Mouse (Mus musculus): ENCODE results near the gene Pak6. TPM values are rescaled to one million over a fixed set of nuclear protein-coding genes. Genes with fewer than 3 reads are reported as not detected.

Pak6 gene
- polyA plus RNA-seq, 1 experiment = 1.9 TPM

DNA sequence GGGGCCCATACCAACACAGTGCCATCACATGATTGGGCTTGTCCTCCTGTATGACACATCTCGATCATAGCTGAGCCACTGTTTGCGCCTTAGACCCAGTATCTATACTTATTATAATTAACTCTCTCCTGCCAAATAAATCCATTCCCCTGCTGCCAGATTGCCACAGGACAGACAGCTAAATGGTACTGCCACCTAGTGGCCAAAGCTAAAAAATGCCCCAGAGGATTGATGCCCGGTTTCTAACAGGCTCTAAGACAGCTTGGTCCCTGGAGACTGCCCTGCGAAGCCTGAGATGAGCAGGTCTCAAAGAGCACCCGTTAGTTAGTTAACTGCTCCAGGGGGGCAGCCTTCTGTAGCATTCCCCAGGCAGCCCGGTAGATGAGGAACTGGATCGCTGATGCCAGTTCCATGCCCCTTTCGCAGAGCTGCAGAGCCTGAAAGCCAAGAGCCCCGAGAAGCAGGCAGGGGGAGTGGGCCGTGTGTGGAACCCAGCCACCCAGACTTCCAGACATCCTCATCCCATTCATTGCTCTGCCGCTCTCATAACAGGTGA is 32.7 kb downstream of the Pak6 start:
- WGBS = 34% methylated on average over 11 of the region's 11 CpGs
- no peak for DNase-seq (ENCODE audit: low read depth, low spot score)

GRCm38 (mm10) chr2:118696451-118697308 is 33.6 kb downstream of the Pak6 start:
- WGBS = 23% methylated on average over 21 of the region's 21 CpGs
- DNase-seq (ENCODE audit: low read depth, low spot score) = no peak

- DNase-seq (ENCODE audit: low read depth, low spot score) = no peak
- WGBS = 61% methylated on average over 5 of the region's 5 CpGs
These were observed 34.3 kb downstream of the Pak6 start for GRCm38 (mm10) chr2:118697311-118697877.

- 71% methylated on average over 7 of the region's 7 CpGs for WGBS
- no peak for DNase-seq (ENCODE audit: low read depth, low spot score)
These were observed 34.9 kb downstream of the Pak6 start for GRCm38 (mm10) chr2:118697955-118698354.

DNA sequence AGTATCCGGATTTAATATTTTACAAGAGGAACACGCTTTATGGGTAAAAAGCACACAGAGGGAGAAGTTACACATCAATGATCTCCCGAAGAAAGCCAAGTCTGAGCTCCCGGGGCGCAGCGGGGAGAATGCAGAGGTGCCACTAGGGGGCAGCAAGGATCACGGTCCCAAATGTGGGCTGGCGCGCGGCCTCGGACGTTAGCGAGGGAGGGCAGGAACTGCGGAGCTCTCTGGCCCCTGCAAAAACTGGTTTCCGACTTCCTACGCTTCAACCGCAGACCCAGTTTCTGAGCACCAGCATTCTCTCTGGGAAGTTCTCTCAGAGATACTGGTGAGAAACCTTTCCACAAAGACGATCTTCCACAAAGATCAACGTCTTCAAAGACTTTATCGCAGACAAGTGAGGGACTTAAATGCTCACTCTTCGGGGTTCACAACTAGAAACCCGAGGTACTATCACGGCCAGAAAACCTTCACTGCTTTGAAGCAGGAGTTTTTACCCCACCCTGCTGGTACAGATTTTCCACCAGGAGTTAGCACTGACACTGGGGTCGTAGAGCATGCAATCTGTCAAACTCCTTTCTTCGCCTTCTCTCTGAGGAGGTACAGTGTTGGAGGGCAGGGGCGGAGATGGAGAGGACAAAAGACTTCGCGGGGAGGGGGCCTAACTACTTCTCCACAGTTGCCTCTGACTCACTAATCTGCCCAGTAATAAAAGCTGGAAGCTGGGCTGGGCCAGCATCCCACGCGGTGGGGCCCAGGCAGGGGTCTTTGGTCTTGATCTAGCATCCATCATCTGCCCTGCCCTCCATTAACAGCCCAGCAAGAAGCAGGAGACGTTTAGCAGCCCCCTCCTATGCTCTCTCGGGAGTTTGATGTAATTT is 37.3 kb downstream of the Pak6 start:
- WGBS = 9% methylated on average over 32 of the region's 32 CpGs
- DNase-seq (ENCODE audit: low read depth, low spot score) = peak; percentile 46

DNA sequence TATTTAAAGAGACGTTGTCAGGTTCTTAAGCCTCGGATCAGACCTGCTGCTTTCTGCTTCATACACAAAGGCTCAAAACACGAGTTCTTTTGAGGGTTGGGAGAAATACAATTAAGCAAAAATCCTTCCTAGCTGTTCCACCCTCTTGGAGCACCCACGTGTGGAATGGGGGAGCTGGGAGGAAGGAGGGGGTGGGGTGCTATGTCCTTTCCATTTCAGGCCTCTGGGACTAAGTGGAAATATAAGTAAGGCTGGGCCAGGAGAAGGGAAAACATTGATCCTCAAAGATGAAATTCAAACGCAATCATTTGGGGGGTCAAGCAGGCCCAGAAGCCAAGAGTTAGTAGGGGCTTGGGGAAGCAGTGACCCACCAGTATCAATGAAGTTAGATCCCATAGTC is 38.1 kb downstream of the Pak6 start:
- no peak for DNase-seq (ENCODE audit: low read depth, low spot score)
- 43% methylated on average over 5 of the region's 5 CpGs for WGBS

DNA sequence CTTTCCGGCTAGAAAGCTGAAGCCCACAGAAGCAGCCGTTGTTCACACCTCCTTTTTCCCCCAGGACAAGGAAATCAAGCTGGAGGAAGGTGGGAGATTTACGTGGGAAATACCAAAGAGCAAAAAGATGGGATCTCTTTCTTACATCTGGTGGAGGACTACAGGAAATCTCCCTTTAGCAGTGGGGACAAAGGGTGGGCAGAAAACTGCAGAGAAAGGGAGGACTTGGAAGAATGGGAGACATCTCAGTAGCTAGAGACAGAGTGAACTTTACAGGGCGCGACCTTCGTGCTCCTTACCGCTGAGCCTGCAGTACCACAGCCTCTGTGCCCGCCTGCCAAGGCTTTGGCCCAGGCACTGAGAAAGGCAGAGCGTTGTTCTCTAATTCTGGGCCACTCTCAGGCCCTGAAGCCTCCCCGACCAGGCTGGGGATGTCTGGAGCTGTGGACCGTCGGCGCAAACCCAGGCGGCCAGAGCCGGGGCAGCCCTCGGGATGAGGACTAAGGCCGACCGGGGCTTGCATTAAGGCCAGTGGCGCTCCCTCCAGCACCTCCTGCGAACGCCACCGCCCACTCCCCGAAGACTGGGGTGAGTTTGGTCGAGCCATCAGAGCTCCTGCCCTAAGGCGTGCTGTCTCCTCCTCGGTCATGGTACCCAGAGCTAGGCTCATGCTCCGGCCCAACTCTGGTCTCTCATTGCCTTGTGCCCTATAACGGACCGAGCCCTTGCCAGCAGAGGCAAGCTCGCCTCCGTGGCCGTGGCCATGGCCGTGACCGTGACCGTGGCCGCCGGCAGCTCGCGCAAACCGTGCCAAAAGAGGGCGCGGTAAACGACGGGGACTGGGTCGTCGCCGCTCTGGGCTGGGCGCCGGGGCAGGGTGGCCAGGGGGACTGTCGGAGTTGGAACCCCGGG is 39.1 kb downstream of the Pak6 start:
- 18% methylated on average over 51 of the region's 51 CpGs for WGBS
- DNase-seq (ENCODE audit: low read depth, low spot score) = no peak

DNA sequence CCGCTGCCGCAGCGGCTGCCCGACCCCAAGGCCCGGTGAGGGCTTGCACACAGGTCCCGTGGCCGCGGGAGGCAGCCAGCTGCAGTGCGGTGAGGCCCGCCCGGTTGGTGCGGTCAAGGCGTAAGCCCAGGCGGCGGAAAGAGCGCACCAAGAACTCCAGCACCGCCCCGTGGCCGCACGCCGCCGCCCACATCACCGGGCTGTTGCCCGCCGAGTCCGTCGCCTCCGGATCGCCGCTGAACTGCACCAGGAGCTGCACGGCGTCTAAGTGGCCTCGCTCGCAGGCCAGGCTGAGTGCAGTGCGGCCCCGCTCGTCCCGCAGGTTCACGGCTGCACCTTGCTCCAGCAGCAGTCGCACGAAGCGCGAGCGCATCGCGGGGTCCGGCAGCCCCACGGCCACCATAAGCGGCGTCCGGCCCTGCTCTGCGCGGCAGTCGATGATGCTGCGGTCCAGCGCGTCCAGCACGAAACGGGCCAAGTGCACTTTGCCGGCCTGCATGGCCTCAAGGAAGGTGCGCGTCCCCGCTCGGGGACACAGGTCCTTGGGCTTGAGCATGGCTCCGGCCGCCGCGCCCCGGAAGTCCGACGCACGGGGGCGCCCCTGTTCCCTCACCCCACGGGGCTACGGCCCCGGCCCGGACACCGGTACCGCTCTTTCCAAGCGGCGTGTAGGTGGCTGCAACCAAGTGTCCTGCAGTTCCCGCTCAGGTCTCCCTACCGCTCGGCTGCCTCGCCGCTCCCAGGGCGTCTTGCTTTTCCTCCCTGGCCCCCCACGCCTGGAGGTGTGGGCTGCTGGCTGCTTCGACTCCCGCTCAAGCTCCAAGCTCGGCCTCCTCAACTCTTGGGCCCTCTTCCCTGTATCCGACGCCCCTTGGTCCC is 40.0 kb downstream of the Pak6 start:
- WGBS = under 1% methylated on average over 93 of the region's 93 CpGs
- no peak for DNase-seq (ENCODE audit: low read depth, low spot score)

DNA sequence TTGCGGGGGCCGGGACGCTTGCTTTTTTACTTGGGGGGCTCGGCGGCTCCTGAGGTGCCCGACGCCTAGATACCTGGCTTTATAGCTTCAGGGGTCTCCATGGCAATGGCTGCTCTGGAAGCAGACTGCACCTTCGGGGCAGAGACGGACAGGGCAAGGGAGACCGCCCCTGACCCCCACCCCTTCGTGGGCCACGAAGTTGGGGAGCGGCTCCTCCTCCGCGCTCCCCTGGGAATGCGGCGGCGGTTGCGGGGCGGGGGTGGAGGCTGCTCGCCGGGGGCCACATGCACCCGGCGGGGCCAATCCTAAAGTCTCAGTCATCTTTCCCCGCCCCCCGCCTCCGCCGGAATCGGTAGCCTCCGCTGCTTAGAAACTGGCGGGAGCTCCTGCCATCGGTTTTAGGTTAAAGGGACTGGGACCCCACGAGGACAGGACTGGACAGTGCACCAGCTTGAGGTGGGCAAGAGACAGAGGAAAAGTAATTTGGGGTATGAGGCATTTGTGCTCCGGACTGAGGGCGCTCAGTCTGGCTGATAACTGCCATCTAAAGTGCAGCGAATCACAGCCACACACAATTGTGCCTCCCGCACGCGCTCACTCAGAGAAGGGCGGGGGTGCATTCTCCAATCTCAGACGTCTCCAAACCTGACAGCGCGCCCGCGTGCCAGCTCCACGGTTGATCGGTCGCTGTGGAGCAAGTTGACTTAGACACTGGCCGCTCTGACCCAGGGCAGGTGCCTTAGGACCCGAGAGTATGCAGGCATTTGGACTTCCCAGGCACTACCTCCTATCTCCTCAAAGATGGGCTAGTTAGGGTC is 41.0 kb downstream of the Pak6 start, which contains the start of gene Ankrd63:
TSS of gene Ankrd63 (minus strand) at position 51 of the 818 bp plus-strand sequence.
- DNase-seq (ENCODE audit: low read depth, low spot score) = no peak
- 4% methylated on average over 50 of the region's 50 CpGs for WGBS

GRCm38 (mm10) chr2:118706436-118706835 is 43.3 kb downstream of the Pak6 start:
- WGBS = 45% methylated on average over 6 of the region's 6 CpGs
- DNase-seq (ENCODE audit: low read depth, low spot score) = no peak

DNA sequence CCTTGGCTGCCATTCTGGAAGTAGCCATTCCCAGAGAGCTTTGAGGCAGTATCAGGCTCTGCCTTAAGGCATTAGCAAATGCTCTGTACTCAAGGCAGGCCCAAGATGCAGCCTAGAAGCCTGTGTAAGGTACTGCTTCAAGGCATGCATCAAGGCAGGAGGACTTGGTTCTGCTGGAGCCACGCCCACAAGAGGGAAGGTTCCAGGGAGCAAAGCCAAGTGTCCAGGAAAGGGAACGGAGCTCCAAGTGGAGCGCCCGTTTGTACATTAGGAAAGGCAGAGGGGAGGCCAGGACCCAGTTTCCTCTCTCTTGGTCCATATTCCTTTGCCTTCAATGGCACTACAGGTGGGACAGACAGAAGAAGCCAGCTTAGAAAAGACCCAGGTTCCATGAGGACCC is 45.4 kb downstream of the Pak6 start:
- 34% methylated on average over 4 of the region's 4 CpGs for whole genome bisulfite sequencing
- DNase-seq (ENCODE audit: low read depth, low spot score) = no peak

DNA sequence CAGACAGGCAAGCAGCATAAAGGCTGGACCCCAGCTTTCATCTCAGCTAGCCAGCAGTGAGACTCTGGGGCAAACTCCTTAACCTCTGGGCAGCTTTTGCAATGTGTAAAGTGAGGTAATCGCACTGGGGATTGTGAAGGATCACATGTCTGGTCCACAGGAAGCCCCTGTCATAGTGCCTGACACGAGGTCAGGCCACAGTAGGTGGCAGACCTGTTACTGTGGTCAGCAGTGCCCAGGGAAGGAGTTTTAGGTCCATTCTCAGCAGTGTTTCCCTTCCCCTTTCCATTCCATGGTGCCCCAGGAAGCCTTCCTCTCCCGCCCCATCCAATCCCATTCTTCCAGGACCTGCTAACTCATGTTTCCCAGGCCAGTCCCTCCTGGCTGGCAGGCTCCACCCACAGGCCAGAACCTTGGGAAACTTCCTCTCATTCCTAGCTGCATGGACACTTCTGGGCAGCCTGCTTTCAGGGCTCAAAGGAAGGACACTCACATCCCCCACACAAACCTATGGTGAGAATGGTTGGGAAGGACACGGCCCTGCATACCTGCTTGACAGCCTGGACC is 46.6 kb downstream of the Pak6 start:
- no peak for DNase-seq (ENCODE audit: low read depth, low spot score)
- WGBS = 58% methylated on average over 4 of the region's 4 CpGs

DNA sequence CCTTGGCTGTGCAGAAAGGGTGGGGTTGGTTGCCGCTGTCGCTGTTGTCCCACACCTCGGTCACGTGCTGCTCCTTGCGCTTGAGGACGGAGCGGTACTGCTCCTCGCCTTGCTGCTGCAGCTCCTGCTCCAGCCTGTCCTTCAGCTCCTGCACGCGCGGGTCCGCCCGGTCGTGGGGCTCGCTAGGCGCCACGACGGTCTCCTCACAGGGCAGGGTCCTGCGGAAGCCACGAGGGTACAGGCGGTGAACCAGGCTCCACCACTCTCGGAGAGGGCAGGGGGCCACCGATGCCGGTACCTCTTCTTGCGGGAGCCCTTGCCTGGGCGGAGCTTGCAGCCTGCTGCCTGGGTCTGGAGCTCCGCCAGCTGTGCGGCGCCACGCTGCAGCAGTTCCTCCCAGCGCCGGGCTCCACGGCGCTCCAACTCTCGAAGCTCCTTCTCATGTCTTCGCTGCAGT is 48.0 kb downstream of the Pak6 start:
- WGBS = 4% methylated on average over 36 of the region's 36 CpGs
- no peak for DNase-seq (ENCODE audit: low read depth, low spot score)

DNA sequence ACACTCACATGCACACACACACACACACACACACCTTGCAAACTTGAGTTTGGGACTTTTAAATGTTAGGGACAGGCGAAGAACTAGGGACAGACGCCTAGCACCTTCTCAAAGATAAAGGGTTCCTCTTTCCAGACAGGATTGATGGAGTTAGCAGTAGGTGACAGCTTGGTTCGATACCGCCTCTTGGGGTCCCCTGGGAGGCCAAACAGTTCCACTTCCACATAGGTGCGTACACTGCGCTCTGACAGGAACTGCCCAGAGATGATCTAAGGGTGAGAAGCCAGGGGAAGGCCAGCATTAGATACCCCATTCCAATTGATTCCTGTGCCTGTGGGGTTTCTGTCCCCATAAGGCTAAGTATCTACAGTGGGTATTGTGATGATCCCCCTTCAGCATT is 50.5 kb downstream of the Pak6 start:
- no peak for DNase-seq (ENCODE audit: low read depth, low spot score)
- WGBS = 85% methylated on average over 6 of the region's 6 CpGs

DNA sequence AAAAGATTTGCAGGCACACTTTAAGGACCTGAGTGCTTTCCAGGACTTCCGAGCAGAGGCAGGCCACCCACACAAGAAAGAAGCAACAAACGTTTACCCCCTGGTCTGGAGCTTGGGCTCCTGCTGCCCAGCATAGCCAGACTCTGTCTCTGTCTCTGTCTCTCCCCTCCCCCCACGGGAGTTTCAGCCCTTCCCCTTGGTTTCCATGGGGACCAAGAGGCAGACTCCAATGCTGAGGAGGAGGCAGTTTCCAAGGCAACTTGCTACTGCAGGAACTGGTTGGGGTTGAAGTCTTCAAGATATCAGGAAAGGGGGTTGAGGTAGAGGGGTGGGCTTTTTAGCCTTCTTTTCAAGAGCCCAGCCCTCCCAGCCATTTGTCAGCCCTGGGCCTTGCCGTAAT is 51.1 kb downstream of the Pak6 start:
- DNase-seq (ENCODE audit: low read depth, low spot score) = no peak
- WGBS = 45% methylated on average over 4 of the region's 4 CpGs

- 88% methylated on average over 5 of the region's 5 CpGs for WGBS
- no peak for DNase-seq (ENCODE audit: low read depth, low spot score)
These were observed 53.6 kb downstream of the Pak6 start for GRCm38 (mm10) chr2:118716677-118717076.

Measured in large intestine, adult 2 months (tissue).